Mouse (Mus musculus) yolk sac, embryonic 10.5 days (tissue): ENCODE results near the gene Vsir.

Experiments
- DNase-seq: peaks from one replicate; pipeline ENCODE4 v3.0.0-alpha.2; 2017; ENCODE audit warnings: low spot score

The Vsir gene

GRCm38 (mm10) chr10:60353241-60354002 lies 6.8 kb downstream of the Vsir start:
- no peak for DNase-seq

DNA sequence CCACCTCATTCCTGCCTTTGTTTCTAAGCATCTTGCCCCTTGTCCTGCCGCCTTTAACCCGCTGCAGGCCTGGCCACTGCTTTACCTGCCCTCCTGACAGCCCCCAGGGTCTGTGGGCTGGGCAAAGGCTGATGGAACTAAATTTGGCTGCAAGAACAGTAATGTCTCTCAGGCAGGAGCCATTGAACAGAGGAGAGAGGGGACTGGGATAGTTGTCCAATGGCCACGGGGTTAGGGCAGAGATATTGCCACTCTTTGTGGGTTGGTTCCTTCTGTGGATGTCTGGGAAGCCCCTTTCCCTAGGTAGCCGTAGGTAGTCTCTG lies 7.3 kb downstream of the Vsir start:
- DNase-seq = no peak

GRCm38 (mm10) chr10:60354881-60355677 lies 8.4 kb downstream of the Vsir start:
- no peak for DNase-seq

DNA sequence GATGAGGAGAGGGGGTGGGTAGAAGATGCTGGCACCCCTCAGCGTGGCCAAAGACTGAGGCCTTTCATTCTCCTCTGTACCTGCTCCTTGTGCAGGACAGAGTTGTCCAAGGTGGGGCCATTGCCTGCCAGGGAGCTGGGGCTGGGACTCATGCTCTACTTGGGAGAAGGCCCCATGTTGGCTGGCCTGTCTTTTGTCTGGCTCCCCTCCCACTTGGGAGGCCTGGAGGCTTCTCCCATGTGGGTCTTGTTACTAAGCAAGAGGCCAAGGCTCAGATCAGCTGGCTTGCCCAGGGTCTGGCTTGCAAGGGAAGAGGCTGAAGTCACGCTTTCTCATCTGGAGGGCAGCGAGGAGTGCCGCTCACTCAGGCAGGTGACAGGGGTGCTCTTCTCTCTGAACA lies 10.8 kb downstream of the Vsir start:
- DNase-seq = no peak

- no peak for DNase-seq
Measured at GRCm38 (mm10) chr10:60357901-60358300, 11.2 kb downstream of the Vsir start.

GRCm38 (mm10) chr10:60358776-60359175 lies 12.1 kb downstream of the Vsir start:
- no peak for DNase-seq

- no peak for DNase-seq
Measured at GRCm38 (mm10) chr10:60361615-60362309, 15.1 kb downstream of the Vsir start.

DNA sequence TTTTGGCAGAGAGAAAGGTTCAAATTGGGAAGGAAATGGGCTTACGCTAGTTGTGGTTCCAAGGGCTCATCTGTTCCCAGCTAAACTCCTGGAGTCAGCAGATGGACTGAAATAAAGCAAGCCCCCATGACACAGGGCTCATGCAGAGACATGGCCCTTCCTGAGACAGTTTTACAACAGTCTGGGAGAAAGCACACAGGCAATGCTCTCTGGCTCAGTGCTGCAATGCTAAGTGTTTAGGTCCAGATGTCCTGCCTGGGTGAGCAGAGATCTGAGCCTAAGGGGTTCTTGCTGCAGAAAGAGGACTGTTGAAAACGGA lies 15.6 kb downstream of the Vsir start:
- DNase-seq = no peak

DNA sequence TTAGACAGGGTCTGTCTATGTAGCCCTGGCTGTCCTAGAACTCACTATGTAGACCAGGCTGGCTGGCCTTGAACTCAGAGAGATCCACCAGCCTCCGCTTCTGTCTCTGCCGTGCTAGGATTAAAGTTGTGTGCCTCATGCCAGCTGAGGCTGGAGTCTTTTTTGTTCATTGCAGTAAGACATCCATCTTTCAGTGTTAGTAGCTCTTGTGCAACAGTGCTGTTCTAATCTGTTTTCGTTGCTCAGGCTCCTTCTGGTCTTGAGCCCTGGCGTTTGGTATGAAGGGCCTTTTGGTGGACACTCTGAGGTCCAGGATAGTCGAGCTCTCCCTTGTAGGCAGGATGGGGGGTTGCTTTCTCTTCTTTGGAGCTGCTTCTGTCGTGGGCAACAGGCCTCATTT lies 16.8 kb downstream of the Vsir start:
- DNase-seq = no peak

DNA sequence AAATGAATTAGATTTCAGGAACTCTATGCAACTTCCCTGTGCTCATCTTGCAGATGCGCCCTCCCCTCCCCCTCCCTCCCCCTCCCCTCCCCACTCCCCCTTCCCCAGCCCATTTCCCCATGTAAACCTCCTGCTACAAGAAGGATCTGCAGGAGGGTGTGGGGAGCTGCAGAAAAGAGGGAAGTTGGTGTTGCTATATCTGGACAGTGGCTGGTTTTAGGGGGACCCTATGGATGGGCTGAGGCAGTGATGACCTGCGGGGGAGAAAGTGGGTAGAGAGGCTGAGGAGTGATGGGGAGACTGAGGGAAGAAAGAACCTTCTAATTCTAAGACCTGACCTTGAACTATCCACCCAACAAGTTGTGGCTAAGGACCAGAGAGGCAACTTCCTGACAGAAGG lies 20.5 kb downstream of the Vsir start:
- no peak for DNase-seq

DNA sequence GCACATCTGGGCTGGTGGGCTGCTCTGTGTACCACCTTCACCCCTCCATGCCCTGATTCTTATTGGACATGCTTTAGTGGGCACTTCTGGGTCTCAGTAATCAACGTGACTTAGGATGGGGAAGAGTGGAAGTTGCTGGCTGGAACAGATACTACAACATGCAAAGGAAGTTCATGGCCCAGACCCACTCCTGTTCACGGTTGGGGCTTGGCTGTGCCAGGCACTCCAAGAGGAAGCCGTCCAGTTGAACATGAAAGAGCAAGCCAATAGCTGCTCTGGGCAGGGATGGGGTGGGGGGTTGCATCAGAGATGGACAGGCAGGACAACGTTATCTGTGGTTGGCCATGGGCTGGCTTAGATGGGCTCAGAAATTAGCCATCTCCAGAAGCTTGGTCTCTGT lies 21.3 kb downstream of the Vsir start:
- DNase-seq = no peak

GRCm38 (mm10) chr10:60369405-60369804 lies 22.8 kb downstream of the Vsir start:
- DNase-seq = no peak

DNA sequence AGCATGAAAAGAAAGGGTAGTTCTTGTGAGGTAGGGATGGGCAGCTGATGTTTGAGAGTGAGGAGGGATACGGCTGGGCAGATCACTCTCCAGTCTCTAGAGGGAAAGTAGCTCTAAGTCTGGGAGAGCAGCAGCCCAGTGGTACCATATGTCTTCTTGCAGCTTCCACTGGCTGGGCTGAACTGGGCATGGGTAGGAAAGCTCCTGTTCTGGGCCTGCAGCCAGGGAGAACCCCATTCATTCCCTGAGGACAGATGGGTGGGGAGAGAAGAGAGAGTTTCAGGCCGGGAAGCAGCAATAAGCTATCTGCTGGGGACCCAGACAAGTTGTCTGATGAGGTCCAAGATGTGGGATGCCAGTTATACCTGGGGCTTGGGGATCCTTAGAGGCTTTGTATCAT lies 23.4 kb downstream of the Vsir start:
- DNase-seq = no peak

GRCm38 (mm10) chr10:60370601-60371061 lies 24.0 kb downstream of the Vsir start:
- no peak for DNase-seq

DNA sequence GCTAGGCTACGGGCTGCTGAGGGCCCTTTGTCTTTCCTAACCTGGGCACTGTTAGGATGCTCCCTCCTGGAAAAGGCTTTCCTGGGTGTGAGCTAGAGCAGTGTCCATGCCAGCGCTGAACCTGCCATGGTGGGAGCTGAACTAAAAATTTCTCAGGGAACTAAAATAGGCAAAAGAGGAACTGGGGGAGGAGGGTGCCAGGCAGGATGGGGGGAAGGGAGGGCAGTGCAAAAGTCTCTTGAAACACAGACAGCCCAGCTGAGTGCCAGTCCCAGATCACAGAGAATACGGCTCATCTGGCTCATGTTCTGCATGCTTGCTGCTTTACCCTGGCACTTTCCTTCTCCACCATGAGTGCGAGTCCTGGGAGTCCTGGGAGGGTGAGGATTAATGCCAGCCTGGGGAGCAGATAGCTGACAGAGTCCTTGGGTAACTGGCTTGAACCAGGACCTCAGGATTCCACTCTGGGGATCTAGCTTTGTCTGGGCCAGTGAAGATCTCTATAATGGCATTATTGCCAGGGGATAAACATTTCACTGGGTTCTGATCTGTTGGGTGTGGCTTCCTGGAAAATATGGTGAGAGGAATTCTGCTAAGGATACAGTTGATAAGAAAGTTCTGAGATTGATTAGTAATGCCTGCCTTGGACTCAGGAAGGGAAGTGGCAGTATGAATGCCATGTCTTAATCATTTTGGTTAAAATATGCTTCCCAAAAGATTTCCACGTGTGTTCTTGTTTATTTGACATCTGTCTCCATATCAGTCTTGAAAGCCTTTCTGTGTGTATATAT lies 25.1 kb downstream of the Vsir start:
- DNase-seq = no peak

DNA sequence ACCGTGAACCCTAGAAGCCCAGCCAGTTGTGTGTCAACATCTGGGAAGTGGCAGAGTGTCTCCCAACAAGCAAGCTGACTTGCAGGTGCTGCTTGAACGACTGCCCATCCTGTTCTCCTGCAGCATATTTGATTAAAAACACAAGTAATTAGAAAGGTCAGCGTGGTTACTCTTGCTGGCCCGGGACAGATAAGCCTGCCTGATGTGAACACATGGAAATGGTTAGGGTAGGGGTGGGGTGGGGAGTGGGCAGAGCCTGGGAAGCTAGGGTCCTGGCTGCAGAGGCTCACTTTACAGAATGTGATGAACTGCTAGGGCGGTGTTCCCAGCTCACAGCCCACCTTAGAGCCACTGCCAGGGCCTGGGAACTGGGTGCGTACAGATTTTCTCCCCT lies 26.9 kb downstream of the Vsir start:
- DNase-seq = no peak

DNA sequence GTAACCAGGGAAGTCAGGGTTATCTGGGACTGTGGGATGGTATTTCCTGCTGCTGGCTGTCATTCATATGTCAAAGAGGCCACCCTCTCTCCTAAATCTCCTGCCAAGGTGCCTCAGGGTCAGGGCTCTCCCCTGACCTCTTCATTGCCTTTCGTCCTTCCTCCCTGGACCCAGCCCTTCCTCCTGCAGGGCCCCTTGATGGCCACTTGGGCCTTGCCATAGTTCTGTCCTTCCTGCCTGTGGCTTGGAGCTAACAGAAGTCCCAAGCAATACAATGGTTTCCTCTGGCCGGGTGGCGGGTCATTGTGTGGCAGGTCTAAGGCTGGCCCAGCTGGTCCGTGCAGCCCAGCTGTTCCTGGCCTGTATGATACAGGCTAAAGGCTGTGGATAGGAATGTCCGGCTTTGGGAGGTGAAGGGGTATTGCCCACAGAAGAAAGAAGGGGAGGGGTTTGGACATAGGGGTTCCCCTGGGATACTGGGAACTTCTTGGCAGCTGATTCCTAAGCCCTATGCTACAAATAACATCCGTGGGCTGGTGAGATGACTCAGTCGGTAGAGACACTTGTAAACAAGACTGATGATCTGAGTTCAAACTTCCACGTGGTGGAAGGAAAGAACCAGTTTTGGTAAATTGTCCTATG lies 27.4 kb downstream of the Vsir start:
- DNase-seq = no peak

DNA sequence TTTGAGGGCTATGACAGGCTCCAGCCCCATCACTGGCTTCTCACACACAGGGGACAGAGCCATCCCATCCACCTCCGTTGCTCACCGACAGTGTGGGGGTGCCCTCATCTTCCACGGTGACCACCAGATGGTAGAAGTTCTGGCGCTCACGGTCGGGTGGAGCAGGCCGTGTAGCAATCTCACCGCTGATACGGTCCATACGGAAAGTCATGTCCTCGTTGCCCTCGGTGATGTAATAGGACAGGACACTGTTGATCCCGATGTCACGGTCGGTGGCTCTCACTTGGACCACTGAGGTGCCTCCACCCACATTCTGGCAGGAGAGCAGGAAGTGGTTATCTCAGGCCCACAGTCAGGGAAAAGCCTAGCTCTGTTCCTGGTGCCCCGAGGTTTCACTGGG lies 30.1 kb downstream of the Vsir start:
- no peak for DNase-seq

- no peak for DNase-seq
Measured at GRCm38 (mm10) chr10:60379419-60379957, 32.8 kb downstream of the Vsir start.

GRCm38 (mm10) chr10:60380229-60380628 lies 33.6 kb downstream of the Vsir start:
- DNase-seq = no peak

DNA sequence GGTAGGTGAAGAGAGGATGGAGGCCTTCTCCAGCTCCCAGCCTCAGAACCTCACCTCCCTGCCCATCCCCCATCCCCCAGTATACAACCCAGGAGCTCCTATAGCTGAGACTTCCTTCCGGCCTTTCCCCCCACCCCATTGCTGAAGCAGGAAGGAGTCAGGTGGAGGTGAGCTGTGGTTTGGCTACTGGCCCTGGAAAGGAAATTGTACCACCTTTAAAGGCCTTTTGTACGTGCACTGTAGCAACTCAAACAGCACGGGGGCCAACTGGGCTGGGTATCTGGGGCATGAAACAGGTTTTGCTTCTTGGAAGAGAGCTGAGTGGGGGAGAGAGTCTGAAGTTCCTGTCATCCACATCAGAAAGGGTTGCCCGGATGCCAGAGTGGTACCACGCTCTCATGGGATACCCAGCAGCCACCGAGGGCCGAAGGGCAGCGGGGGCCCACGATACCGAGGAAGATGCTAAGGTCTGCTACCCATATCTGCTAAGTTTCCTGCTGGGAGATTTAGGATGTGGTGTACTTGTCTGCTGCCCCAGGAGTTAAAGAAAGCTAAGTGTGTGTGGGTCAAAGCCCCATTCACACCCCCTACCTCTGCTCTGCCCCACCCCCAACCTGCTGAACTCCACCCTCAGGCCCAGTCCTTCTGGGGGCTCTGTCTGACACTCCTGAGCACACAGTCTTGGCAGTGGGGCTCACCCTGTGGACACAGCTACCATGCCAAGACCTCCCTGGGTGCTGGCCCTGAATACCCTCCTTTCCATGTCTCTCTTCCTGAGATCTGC lies 34.7 kb downstream of the Vsir start:
- no peak for DNase-seq
